ENCODE assay signal across 9 mouse cellular contexts in the genomic region with DNA sequence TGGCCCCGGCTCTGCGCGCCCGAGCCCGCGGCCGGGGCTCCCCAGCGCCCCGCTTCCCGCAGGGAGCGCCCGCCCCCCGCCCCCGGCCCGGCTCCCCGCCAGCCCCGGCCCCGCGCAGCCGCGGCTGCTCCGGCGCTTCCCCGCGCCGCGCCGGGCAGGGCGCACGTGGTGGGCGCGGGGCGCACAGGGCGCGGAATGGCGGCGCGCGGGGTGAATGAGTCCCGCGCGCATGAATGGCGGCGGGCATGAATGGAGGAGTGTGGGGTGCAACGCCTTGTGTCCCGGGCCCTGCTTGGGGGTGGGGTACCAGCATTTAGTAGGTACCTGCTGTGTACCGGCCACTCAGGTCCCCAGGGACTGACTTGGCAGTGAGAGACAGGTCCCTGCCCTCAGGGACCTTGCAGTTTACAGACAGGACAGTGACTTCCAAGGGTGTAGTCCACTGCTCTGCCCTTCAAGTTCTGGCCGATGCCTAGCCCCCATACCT. TPM values are rescaled to one million over a fixed set of nuclear protein-coding genes. Genes with fewer than 3 reads are reported as not detected.
A peak's percentile ranks its signal among the peaks of the same experiment; 100 is the strongest.
DNase-seq lines count a peak whose midpoint lies in the region; ATAC-seq lines count a peak whose summit lies in the region.
"Had no signal": no experiment of that assay in that cellular context is flagged by ENCODE, and none has a peak within 500 bp of the region (broad histone marks: within the 10 kb centered on the region; RNA-seq: fewer than 3 reads in every experiment).

Gene Begain, minus strand, starts transcription at position 51 of the 487 bp plus-strand sequence.

- WGBS in heart, embryonic 12.5 days, result 7% methylated on average over 36 of the region's 48 CpGs
- WGBS in intestine, embryonic 16.5 days, result 2% methylated on average over 36 of the region's 48 CpGs
- under 1% methylated on average over 48 of the region's 48 CpGs for WGBS in midbrain, embryonic 14.5 days

- H3K27me3 ChIP-seq in heart, embryonic 12.5 days (replicated peaks), result peaks cover 62% of the 10 kb centered on the region
- H3K27me3 ChIP-seq in intestine, embryonic 16.5 days (replicated peaks; ENCODE audit: control insufficient read depth, insufficient read depth, low read length), result peaks cover 3% of the 10 kb centered on the region
- no peaks in the 10 kb centered on the region; the same call in 1 of the 2 replicates for H3K27me3 ChIP-seq in midbrain, embryonic 14.5 days (ENCODE audit: control insufficient read depth, insufficient read depth, low read length)

- peak within 1 kb of the TSS; percentile 96 for H3K4me2 ChIP-seq in heart, embryonic 12.5 days
- peak within 1 kb of the TSS; percentile 96 for H3K4me2 ChIP-seq in intestine, embryonic 16.5 days (ENCODE audit: low read depth, low read length)
- peak within 1 kb of the TSS; percentile 82 for H3K4me2 ChIP-seq in midbrain, embryonic 14.5 days (ENCODE audit: low read length)

- H3K4me3 ChIP-seq in heart, embryonic 12.5 days, result peak within 1 kb of the TSS; percentile 65
- H3K4me3 ChIP-seq in intestine, embryonic 16.5 days (ENCODE audit: low read length), result peak within 1 kb of the TSS; percentile 68
- H3K4me3 ChIP-seq in midbrain, embryonic 14.5 days (replicated peaks; ENCODE audit: low read depth, low read length), result peak within 1 kb of the TSS; percentile 47

- no peak; the same call in 1 of the 2 replicates for ATAC-seq in heart, embryonic 12.5 days (ENCODE audit: insufficient number of reproducible peaks, low FRiP score)
- ATAC-seq in intestine, embryonic 16.5 days, result peak; percentile 65
- ATAC-seq in midbrain, embryonic 14.5 days (ENCODE audit: low FRiP score, low TSS enrichment), result peak; percentile 42
- ATAC-seq: Patski had no signal

- no peak for DNase-seq in heart, adult 8-10 months (ENCODE audit: low spot score)
- DNase-seq in thymus, postnatal 14 days, result peak; percentile 45
- no peak for DNase-seq in thymus, postnatal 10 days (ENCODE audit: low spot score in 2 of 2)
- DNase-seq in midbrain, embryonic 14.5 days, result peak; percentile 72
- DNase-seq in urinary bladder, postnatal 4 days (ENCODE audit: low spot score in 2 of 2), result no peak
- no peak for DNase-seq in Muller cell, postnatal 12 days (ENCODE audit: inconsistent ontology term)

- peak within 1 kb of the TSS; percentile 81 for H3K9ac ChIP-seq in heart, embryonic 12.5 days
- H3K9ac ChIP-seq in intestine, embryonic 16.5 days (ENCODE audit: low read depth, low read length), result peak within 1 kb of the TSS; percentile 87
- peak within 1 kb of the TSS; percentile 80 for H3K9ac ChIP-seq in midbrain, embryonic 14.5 days (replicated peaks; ENCODE audit: low read length)

- H3K27ac ChIP-seq in heart, embryonic 12.5 days (ENCODE audit: poor library complexity, severe bottlenecking), result no peak within 1 kb of the TSS
- no peak within 1 kb of the TSS for H3K27ac ChIP-seq in intestine, embryonic 16.5 days (ENCODE audit: low read length)
- H3K27ac ChIP-seq in midbrain, embryonic 14.5 days (replicated peaks; ENCODE audit: low read depth, low read length), result peak within 1 kb of the TSS; percentile 70

- peaks cover 8% of the 10 kb centered on the region; the same call in 1 of the 2 replicates for H3K4me1 ChIP-seq in heart, embryonic 12.5 days (replicated peaks)
- H3K4me1 ChIP-seq in intestine, embryonic 16.5 days (ENCODE audit: control insufficient read depth, insufficient read depth, low read length), result peaks cover 6% of the 10 kb centered on the region
- H3K4me1 ChIP-seq in midbrain, embryonic 14.5 days (ENCODE audit: control insufficient read depth, insufficient read depth, low read length), result peaks cover 8% of the 10 kb centered on the region; the same call in 1 of the 2 replicates

- no peaks in the 10 kb centered on the region for H3K9me3 ChIP-seq in heart, embryonic 12.5 days (replicated peaks)
- no peaks in the 10 kb centered on the region for H3K9me3 ChIP-seq in intestine, embryonic 16.5 days (ENCODE audit: control insufficient read depth, low read length)
- no peaks in the 10 kb centered on the region for H3K9me3 ChIP-seq in midbrain, embryonic 14.5 days (ENCODE audit: control insufficient read depth, low read length)

- no peaks in the 10 kb centered on the region for H3K36me3 ChIP-seq in heart, embryonic 12.5 days
- no peaks in the 10 kb centered on the region for H3K36me3 ChIP-seq in intestine, embryonic 16.5 days (ENCODE audit: control insufficient read depth, insufficient read depth, low read length)
- no peaks in the 10 kb centered on the region for H3K36me3 ChIP-seq in midbrain, embryonic 14.5 days (ENCODE audit: control insufficient read depth, insufficient read depth, low read length)

RNA-seq across cellular contexts. Expression of gene Begain, which starts in this region (rescaled TPM):
- 1.4 and 1.8 TPM in 2 replicates for polyA plus RNA-seq in heart, embryonic 12.5 days (2016; fragmentation: Nextera tagmentation; extraction: Ambion mirVana)
- under 1 TPM in 2 of 4 experiments, not detected in 2; 0.17 to 0.19 TPM for total RNA-seq in heart, adult 8-10 months (2022)
- polyA plus RNA-seq in intestine, embryonic 16.5 days (2015; fragmentation: Nextera tagmentation; extraction: Ambion mirVana), result 3.3 and 4.2 TPM in 2 replicates
- polyA plus RNA-seq in midbrain, embryonic 14.5 days (2014; fragmentation: Nextera tagmentation; extraction: Ambion mirVana), result 27.3 and 33.1 TPM in 2 replicates

Comparison
In these comparisons a context has a peak if more than half of its experiments do, and no peak if none do; other contexts are left out.
1. DNase-seq: peak in thymus, postnatal 14 days (single experiment) and midbrain, embryonic 14.5 days (single experiment); none in heart, adult 8-10 months (single experiment), thymus, postnatal 10 days (0 of 2), urinary bladder, postnatal 4 days (0 of 2) and Muller cell, postnatal 12 days (single experiment).
2. Peak in every context shown above with its lines, with median percentiles within 50 percentile points of each other: H3K4me2 ChIP-seq, H3K4me3 ChIP-seq and H3K9ac ChIP-seq.